Mouse (Mus musculus): ENCODE data around the gene Sfxn5. TPM values are rescaled to one million over a fixed set of nuclear protein-coding genes. Genes with fewer than 3 reads are reported as not detected.

The Sfxn5 gene
- polyA plus RNA-seq, 2 experiments from 2014 or later, result 2.9 to 3.1 TPM

DNA sequence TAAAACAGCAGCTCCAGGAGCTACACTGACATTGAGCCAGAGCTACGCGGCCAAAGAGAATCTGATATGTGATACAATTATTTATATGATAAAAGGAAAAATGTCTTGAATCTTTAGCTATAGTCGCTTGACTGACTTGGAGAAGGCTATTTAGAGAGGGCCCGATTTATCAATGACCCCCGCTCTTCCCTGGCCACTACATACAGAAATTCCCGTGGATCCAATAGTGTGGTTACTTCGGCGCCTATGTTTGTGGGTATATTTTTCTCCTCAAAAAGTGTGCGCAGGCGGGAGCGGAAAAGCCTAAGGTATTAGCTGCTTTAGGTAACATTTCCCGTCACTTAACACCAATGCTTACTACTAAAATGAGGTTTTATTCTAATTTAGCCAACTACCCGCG lies 143.9 kb downstream of the Sfxn5 start:
- no peak for ATAC-seq

DNA sequence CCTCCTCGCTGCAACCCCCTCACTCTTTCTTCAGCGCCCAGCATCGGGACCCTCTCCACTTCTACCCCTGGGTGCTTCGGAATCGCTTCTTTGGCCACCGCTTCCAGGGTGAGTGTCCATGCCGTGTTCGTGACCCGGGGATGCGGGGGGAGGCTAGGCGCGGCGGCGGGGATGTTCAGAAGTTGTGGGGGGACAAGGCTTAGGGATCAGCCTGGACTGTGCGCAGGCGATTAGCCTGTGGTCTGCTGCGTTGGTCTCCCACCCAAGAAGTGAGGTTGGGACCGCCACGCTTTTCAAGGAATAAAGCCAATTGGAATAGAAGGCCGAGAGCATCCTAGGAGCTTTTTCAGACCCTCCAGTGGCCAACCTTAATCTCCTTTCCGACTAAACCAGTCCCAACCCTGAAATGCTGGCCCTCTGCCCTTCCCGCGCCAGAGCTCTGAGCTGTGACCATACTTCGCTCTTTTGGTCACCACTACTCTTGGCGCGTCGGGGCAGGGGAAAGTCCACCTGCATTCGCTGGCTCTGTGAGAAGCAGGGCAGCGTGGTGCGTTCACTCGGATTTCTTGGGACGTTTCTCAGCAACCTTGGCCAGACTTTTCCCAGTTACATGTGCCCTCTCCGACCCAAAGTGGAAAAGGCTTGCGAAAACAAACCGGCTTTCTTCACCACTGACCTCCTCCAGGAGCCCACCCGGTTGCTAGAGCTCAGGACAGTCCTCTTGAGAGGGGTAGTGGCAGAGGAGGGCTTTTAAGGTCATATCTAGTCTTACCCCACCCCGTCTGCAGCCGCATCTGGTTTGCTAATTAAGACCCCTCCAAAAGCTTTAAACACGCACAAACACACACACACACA lies 144.7 kb downstream of the Sfxn5 start:
- ATAC-seq, result no peak

DNA sequence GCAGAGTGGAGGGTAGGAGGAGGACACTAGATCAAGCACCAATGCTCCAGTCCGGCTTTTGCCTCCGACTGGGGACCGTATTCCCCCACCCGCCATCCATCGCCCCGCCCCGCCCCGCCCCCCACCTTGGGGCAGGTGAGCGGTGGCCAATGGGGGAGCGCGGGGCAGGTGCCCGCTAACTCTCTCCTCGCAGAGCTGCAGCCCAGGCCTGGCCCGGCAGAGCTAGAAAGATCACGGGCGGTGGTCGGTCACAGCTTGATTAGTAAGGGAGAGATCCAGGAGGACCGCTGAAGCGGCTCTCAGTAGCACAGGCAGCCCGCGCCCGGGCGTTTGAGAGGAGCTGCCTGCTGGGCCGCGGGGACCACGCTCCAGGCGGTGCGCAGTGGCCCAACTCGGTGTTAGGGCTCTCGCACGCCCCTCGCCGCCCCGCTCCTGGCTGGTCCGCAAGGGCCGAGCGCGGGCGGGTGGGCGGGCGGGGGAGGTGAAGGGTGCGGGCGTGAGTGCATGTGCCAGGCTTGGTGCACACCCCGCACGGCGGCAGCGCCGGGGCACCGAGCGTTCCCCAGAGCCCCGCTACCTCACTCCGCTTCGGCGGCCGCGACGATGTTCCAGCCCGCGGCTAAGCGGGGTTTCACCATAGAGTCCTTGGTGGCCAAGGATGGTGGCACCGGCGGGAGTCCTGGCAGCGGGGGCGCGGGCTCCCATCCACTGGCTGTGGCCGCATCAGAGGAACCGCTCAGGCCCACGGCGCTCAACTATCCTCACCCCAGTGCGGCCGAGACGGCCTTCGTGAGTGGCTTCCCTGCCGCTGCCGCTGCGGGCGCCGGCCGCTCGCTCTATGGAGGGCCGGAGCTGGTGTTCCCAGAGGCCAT lies 145.6 kb downstream of the Sfxn5 start, which contains the start of gene Emx1:
Emx1 (plus strand) TSS at position 99 of the 872 bp plus-strand sequence.
- ATAC-seq, result no peak

DNA sequence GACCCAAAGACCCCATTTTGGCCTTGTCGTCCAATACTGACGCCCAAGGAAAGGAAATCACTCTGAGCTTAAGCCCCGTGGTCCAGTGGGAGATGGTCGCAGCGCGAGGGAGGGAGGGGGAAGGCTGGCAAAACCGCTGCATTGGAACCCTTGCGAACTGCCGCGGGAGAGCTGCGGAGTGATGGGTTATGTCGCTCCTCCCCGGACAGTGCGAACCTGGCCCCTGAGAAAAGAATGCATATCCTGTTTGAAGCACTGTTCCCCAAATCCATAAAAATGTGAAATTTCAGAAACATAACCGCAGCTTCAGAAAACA lies 146.5 kb downstream of the Sfxn5 start:
- ATAC-seq, result no peak

DNA sequence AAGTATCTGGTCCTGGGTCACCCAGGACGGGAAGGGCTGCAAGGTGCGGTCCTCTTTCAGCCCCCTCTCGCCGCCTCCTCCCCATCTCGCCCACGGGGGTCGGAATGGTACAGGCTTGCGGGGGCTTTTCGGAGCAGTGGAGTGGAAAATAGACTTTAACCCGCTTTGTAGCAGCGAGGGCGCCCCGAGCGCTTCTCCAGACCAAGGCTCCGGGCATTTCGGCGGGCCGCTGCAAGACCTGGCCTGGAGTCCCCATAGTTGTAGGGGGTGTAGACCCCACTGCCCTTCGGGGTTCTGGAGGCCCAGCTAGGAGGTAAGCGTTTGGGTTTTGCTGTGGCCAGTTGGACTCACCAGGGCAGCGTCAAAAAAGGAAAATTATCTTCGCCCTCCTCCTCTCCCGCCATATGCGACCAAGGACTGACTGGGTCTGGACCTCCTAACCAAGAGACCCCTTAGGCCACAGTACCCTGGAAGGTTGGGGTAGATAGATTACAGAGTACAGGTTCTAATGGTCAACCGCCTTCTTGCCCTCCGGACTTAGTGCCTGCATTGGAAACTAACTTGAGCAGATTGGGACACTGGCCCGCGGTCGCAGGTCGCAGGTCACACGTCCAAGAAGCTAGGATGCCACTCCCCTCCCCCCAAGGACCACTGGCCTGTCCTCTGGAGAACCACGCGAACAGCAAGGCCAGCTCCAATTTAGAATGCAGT lies 147.0 kb downstream of the Sfxn5 start:
- no peak for ATAC-seq

DNA sequence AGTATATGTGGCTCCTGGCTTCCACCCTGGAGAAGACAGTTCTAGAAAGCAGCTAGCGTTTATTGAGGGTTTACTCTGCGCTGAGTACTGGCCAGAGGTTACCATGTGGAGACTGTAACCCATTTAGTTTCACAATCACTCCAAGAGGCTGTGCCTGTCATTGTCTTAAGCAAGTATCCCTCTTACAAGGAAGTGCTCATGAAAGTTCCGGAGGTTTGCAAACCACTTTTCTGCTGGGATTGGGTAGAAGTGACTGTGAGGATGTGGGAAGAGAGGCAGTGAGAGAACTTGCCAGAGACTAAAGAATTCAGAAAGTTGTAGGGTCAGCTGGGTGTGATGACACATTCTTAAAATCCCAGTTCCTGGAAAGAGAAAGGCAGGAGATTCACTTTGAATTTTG lies 149.3 kb downstream of the Sfxn5 start:
- ATAC-seq, result no peak

DNA sequence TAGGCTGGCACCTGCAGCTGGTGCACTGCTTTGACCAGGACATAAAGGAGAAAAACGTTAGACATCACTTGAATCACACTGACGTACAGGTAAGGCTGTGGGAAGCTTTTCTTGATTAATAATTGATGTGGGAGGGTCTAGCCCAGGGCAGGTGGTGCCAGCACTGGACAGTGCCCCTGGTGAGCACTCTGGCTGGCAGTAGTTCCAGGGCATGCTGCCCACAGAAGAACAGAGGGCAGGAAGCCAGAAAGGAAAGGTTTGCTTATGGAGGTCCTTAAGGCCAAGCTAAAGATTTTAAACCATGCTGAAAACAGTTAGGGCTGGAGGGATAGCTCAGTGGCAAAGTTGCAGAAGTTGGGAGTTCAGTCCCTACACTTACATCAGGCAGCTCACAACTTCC lies 153.2 kb downstream of the Sfxn5 start:
- no peak for ATAC-seq

DNA sequence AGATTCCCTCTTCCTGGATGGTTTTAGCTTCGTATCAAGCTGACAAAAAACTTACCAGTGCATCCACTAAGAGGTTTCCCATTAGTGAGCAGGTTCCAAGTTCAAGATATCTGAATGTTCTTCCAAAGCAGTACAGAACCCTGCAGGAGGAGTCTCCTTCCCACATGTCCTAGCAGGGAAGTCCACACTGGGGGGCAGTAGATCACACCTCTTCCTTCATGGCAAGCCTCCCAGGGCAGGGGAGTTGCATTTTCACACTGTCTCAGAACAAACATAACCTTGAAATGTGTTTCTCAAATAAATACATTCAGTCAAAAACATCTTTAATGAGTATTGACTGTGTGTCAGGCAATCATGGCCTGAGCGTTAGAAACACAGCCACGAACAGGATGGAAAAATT lies 153.7 kb downstream of the Sfxn5 start:
- no peak for ATAC-seq

DNA sequence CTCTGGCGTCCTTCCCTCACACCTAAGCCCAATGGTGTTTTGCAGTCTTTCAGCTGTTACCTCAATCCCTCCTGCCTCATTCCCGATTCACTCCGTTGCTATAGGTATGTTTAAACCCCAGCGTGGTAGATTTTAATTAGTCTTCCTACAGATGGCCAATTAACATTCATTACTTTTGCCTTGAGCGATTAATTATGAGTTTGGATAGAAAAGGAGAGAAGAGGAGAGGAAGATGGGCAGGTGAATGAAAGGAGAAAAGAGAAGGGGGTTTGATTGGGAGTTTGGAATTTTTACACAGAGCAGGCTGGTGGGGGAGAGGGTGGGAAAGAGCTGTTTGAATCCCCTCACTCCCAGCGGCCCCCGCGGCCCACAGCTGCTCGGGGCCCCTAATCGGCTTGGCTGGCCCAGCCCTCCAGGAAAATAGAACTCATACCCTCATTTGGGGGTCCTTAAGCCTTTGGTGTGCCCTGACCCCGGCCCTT lies 167.7 kb downstream of the Sfxn5 start:
- no peak for ATAC-seq

Other genes with a start within 250 kb of the Sfxn5 start
- 10 to 100 TPM; 17.8 to 33.4 TPM for gene Spr, start 195.7 kb downstream of the Sfxn5 start, polyA plus RNA-seq (2017; shearing (Covaris generic))
- gene Emx1, start 146.0 kb downstream of the Sfxn5 start, polyA plus RNA-seq (2017; shearing (Covaris generic)), result not detected
- gene Rab11fip5, start 41.2 kb upstream of the Sfxn5 start, polyA plus RNA-seq (2017; shearing (Covaris generic)), result under 1 TPM; 0.14 to 0.42 TPM
- gene Noto, start 90.5 kb upstream of the Sfxn5 start, polyA plus RNA-seq (2017; shearing (Covaris generic)), result not detected
- 10 to 100 TPM; 23.2 to 45.4 TPM for gene Smyd5, start 98.6 kb upstream of the Sfxn5 start, polyA plus RNA-seq (2017; shearing (Covaris generic))
- gene Cct7, start 118.1 kb upstream of the Sfxn5 start, polyA plus RNA-seq (2017; shearing (Covaris generic)), result 100 to 1,000 TPM; 315 to 339 TPM
- 10 to 100 TPM; 16.2 to 17.7 TPM for gene Pradc1, start 118.5 kb upstream of the Sfxn5 start, polyA plus RNA-seq (2017; shearing (Covaris generic))
- gene Fbxo41, start 169.6 kb upstream of the Sfxn5 start, polyA plus RNA-seq (2017; shearing (Covaris generic)), result under 1 TPM; 0.08 to 0.15 TPM
- gene Egr4, start 180.2 kb upstream of the Sfxn5 start, polyA plus RNA-seq (2017; shearing (Covaris generic)), result not detected

Measured in CD4-positive, CD25-positive, alpha-beta regulatory T cell, adult 4 months (primary cell).